Mouse (Mus musculus): Measurements from ENCODE around the gene Rpl4.
"Not testable (repeated sequence)": the region's sequence is repeated elsewhere in the genome, so short reads cannot be mapped to it uniquely, and the experiment has no call there.

Gene Rpl4

DNA sequence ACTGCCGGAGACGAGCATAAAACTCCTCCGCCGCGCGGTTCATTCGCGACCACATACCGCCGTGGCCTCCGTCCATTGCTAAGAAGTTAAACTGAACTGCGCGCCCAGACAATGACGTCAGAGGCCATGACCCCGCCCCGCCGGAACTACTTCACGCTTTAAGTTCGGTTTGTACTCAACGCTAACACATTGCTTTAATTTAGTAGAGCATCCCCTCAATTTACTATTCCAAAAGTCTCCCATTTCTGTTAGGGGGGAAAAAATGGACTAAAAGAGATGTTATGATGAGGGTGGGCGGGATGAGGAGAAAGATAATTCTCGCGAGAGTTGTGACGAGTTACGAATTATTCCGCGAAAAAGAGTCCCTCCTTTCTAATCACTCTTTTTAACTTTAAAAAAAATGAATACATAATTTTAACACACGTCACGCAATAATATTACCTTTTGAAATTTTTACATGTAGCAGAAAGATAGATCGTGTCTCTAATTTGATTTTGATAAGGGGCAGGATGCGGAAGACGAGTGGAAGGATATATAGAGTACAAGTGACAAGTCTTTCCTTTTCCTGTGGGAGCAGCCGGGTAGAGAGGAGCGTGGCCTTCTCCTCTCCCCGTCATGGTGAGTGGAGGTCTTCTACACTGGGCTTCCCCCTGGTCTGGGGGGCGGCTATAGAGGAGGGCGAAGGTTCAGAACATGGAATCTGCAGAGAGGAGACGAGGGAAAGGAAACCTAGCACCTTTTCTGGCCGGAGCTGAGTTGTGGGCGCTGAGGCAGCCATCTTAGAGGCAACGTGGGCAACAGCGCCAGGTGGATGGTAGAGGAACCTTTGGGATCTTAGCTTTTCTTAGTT, at the start of gene Rpl4, which contains the start of gene Zwilch:
TSS of gene Rpl4 (plus strand) at position 560 of the 850 bp plus-strand sequence.
TSS of gene Zwilch (minus strand) at position 289 of the 850 bp plus-strand sequence.
- DNase-seq (ENCODE audit: low spot score in 2 of 2), result peak; percentile 71 to 79

DNA sequence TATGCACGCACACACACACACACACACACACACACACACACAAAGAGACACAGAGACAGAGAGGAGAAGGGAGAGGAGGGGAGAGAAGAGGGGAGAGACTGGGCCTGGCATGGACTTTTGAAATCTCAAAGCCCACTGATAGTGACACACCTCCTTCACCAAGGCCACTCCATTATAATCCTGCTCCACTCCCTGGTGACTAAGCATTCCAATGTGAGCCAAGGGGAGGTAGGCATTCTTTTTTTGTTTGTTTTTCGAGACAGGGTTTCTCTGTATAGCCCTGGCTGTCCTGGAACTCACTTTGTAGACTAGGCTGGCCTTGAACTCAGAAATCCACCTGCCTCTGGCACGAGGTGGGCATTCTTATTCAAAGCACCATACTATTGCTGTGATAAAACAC, 48.3 kb upstream of the Rpl4 start:
- not testable (repeated sequence) for DNase-seq (ENCODE audit: low spot score in 2 of 2)

DNA sequence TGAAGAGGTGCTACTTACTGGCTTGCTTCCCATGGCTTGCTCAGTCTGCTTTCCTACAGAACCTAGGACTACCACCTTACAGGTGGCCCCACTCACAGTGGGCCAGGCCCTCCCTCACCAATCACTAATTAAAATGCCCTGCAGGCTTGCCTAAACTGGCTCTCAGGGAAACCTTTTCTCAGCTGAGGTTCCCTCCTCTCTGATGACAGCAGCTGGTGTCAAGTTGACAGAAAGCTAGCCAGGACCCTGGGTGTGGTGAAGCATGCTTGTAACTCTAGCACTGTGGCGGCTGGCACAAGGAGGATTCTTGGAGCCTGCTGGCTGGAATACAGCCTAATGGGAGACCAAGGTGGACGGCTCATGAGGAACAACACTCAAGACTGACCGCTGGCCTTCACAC, 47.9 kb upstream of the Rpl4 start:
- no peak for DNase-seq (ENCODE audit: low spot score in 2 of 2)

DNA sequence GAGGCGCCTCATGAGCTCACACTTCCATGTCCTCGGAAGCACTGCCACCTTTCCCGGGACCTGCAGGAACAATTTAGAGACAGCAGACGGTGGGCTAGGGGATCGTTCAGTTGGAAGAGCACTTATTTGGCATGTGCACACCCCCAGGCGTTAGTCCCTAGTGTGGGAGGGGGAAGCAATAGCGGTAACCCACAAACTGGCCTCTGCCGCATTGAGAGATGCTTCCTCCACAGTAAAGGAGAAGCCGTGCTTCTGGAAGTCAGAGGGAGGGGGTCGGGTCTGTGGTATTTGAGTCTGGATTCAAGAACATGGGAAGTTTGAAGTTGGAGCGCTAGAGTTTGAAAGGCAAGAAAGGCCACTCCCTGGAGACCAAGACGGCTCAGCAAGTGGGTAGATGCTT, 47.1 kb upstream of the Rpl4 start:
- DNase-seq (ENCODE audit: low spot score in 2 of 2), result no peak

DNA sequence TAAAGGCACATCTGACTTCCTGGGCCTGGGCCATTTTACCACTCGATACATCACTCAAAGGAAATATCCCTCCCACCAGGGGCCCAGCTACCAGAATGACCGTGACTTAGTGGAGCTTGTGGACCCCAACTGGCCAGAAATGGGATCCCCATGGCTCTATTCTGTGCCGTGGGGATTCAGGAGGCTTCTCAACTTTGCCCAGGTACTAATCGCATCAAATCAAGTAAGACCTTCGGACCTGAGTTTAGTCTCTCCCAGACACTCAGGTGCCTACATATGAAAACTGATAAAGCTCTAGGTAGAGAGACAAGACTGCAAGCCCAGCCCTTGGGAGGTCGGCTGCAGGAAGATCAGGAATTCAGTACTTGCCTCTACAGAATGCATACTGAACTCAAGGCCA, 41.6 kb upstream of the Rpl4 start:
- DNase-seq (ENCODE audit: low spot score in 2 of 2), result no peak

DNA sequence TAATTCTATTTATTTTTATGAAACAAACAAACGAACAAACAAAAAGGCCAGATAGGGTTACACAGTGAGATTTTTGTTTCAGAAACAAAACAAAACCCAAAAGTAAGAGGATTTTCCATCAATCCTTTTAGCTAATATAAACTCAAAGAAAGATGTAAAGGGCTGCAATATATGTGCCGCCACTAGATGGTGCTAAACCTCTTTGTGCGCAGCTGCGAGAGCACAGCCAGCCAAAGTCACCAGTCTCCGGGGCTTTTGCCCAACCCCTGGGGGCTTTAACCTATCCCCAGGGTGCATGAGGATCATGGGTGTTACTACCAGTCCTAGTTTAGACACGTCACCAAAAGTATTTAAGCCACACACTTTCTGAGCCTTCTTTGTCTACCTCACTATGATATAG, 34.3 kb upstream of the Rpl4 start:
- DNase-seq (ENCODE audit: low spot score in 2 of 2), result peak in 1 of 2 experiments; percentile 24

DNA sequence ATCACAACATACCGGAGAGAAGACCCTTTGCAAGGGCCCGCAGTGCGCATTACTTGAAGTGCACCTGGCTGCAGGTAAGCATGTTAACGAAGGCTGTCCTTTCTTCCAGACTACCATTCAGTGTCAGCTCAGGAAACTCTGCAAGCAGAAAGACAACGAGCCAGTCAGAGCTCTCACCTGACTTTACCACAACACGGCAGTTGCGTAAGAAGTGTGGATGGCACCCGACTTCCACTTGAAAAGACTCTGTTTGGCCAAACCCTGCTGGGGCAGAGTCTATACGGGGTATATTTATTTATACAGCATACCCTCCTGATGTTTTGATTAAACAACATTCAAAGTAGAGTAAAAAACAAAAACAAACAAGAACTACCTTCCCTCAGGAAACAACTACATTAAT, 33.3 kb upstream of the Rpl4 start:
- no peak for DNase-seq (ENCODE audit: low spot score in 2 of 2)

DNA sequence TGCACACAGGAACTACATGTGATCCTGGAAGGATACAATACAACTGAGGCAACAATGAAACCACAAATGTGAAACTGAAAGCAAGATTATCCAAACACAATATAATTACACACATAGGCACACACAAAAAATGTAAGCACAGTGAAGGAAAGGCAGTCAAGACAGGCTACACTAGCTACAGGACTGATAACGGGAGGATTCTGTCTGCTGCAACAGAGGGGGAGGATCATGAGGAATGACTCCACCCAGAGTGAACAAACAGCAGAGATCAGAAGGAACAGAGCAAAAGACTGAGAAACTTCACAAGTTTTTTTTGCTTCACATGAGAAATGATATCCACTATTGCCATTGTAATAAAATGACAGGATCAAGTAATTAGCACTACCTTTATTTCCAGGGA, 16.5 kb upstream of the Rpl4 start:
- DNase-seq (ENCODE audit: low spot score in 2 of 2), result no peak

DNA sequence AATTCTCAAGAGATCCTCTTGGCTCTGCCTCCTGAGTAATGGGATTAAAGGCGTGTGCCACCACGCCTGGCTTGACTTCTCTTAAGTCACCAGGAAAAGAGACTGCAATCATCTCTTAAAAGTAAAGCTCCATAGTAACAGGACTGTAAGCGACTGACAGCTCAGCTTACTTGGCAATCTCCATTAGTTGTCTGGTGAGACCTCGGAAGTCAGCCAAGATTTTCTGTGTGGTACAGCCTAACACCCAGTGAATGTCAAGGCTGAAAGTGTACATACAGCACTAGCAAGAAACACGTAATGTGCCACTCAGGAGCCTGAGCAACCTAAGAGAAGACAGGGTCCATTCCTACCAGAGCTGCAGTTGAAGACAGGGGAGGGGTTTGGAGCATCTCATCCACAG, 12.7 kb upstream of the Rpl4 start:
- DNase-seq (ENCODE audit: low spot score in 2 of 2), result no peak

DNA sequence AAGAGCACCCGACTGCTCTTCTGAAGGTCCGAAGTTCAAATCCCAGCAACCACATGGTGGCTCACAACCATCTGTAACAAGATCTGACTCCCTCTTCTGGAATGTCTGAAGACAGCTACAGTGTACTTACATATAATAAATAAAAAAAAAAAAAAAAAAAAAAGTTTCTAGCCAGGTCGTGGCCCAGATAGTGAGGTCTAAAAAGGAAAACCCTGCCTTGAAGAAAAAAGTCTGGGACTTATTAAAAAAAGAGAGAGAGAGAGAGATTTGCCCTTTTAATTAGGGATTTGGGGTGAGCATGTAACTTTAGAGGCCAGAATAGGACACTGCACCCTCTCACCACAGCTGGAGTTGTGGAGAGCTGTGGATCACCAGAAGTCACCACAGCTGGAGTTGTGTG, 3.2 kb upstream of the Rpl4 start:
- DNase-seq (ENCODE audit: low spot score in 2 of 2), result not testable (repeated sequence)

DNA sequence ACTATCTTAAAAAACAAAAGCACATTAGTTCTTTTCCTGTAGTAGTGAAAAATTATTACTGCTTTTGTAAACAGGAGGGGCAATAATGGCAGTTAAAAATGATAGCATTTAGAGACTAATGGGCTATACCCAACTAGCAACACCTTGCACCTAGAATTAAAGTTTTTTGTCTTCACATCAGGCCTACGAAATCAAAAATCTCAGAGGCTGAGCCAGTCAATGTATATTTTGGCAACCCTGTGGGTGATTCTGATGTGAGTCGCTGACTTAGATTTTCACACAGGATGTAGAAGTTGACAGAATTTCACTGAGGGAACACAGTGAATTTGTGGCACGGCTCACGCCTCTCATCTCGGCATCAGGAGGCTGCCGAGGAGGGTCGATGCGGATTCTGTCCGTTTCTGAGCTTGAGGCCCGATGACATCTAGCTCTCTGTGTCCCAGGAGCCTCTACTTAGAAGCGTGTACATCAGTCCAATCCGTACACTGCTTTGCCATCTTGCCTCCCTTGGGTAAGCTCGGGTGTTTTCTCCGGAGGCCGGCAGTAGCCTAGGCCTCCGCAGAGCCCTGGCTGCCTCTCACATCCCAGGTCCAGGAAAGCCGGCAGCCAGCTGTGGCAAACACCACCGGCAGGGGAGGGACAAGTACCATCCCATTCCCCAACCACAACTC, 895 bp upstream of the Rpl4 start:
- no peak for DNase-seq (ENCODE audit: low spot score in 2 of 2)

DNA sequence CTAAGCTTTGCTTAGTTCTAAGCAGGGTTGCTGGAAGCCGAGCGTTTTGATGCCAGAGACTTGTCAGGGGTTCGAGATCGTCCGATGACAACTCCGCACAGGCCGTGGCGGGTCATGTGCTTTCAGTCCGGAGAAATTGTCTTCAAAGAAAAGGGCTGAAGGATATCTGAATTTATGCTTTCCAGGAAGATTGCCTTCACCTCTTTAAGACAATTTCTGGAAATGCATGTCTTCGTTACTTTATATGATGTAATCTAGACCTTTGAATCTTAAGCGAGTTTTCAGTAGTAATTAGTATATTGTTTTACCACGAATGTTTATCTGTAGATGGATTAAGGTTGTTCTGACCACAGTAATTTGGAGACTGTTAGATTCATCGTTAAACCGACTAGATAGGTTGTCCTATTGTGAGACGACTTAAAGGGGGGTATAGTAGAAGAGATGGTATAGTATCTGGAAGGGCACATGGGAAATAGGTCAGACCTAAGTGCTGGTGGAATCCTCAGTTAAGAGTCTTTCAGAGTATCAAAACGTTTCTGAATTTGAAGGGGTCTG, 568 bp downstream of the Rpl4 start:
- no peak for DNase-seq (ENCODE audit: low spot score in 2 of 2)

DNA sequence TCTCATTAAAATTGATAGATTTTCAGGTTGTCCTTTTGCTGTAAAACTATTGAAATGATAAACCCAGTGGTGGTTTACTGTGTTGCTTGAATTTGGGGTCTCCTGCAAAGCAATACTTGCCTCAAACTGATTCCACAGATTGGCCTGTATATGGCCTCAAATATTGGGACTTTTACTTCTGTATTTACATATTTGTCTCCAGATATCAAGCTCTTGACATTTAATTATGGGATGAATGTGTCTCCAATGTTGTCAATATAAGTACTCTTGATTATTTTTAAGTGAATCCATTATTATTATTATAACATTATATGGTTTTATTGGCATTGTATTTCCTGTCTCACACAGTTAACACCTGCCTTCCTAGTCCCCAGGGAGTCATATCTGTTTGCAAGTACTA, 1.2 kb downstream of the Rpl4 start:
- DNase-seq (ENCODE audit: low spot score in 2 of 2), result no peak

DNA sequence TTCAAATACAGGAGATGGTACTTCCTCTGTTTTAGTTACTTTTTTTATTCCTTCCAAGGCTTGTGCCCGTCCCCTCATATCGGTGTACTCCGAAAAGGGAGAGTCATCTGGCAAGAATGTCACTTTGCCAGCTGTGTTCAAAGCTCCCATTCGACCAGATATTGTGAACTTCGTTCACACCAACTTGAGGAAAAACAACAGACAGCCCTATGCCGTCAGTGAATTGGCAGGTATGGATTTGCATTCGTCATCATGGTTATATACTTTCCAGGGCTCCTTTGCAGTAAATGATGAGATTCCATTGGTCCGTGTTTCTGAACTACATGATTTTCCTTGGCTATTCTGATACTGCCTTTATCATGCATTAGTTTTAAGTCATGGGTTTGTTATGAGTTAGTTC, 1.6 kb downstream of the Rpl4 start:
- no peak for DNase-seq (ENCODE audit: low spot score in 2 of 2)

DNA sequence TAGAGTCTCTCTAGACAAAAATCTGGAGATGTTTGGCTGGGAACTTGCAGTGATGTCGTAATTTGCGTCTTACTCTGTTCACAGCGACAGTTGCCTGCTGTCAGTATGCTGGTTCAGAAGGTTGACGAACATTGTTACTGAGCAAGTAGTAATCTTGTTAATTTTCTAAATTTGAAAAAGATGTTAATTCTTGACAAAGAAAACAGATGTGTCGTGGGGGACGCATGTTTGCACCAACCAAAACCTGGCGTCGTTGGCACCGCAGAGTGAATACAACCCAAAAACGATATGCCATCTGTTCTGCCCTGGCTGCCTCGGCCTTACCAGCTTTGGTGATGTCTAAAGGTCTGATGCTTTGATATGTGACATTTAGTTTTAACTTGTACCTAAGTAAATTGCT, 2.2 kb downstream of the Rpl4 start:
- no peak for DNase-seq (ENCODE audit: low spot score in 2 of 2)

DNA sequence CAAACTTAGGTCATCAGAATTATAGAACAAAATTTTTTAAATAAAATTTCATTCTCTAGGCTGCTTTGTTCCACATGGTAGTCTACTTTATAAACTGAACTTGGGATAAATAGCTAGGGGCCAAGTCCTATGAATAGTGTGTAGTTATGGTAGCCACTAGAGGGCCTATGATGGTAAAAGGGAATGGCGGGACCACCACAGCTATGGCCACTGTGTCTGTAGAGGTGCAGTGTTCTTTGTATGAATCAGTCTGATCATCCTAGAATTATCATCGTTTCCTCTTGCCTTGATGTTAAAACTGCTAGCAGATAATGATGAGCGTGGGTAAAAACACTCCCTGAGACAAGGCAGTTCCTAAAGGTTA, 5.4 kb downstream of the Rpl4 start:
- DNase-seq (ENCODE audit: low spot score in 2 of 2), result no peak

DNA sequence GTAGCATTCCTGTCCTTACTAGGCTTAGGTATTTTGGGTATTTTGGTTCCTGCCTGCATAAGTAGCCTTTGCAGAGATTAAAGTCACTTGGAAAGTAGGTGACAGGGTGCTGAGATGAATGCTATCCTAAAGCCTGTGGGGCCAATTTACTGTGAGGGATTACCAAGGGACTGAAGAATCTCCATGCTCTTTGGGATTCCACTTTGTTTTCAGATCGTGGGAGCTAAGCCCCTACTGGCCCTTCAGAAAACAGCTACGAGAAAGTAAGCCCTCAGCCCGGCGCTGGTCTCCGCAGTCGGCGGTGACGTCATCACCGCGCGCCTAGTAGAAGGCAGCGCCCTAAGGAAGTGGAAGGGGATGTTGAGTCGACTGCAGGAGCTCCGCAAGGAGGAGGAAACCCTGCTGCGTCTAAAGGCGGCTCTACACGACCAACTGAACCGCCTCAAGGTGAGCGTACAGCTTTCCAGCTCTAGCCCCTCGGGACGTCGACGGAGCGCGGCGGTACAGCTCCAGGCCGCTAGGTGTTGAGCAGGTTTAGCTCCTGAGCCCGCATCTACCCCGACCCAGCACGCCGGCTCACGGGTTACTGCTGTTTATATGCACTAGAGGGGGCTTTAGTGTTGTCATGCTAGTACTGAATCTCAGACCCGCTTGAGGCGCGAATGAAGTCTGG, 5.9 kb downstream of the Rpl4 start, which contains the start of gene Snapc5:
TSS of gene Snapc5 (plus strand) at position 301 of the 673 bp plus-strand sequence.
- peak; percentile 86 to 90 for DNase-seq (ENCODE audit: low spot score in 2 of 2)

DNA sequence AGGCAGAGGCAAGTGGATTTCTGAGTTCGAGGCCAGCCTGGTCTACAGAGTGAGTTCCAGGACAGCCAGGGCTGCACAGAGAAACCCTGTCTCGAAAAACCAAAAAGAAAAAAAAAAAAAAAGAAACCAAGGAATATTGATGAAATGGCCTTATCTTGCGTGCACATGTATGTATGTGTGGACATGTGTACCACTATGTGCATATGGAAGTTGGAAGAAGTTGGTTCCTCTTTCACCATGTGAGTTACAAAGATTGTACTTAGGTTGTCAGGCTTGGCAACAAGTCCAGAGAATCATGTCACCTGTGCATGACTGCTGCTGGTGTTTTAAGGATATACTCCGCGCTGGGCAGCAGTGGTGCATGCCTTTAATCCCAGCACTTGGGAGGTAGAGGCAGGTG, 10.1 kb downstream of the Rpl4 start:
- DNase-seq (ENCODE audit: low spot score in 2 of 2), result not testable (repeated sequence)

DNA sequence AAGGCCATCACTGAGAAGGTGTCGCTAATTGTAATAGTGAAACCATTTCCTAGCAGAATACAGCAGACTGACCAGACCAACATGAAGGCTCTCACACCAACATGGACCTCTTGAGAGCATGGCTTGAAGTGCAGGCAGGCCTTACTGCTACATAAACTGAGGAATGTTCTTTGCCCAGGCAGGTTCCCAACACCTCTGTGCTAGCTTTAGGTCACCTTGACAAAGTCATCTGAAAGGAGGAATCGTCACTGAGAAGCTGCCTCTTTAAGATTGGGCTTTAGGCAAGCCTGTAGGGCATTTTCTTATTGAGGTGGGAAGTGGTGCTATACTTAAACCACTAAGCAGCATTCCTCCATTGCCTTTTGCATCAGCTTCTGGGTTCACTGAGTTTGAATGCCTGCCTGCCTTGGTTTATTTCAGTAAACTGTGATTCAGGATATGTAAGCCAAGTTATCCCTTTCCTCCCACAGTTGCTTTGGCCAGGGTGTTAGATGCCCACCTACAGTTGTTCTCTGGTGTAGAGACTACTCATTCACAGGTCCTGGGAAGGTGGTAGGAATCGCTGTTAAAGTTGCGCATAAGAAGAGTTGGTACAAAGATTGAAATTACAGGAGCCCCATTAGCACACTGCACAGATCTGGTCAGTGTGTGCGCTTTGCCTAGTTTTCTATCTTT, 11.1 kb downstream of the Rpl4 start:
- no peak for DNase-seq (ENCODE audit: low spot score in 2 of 2)

DNA sequence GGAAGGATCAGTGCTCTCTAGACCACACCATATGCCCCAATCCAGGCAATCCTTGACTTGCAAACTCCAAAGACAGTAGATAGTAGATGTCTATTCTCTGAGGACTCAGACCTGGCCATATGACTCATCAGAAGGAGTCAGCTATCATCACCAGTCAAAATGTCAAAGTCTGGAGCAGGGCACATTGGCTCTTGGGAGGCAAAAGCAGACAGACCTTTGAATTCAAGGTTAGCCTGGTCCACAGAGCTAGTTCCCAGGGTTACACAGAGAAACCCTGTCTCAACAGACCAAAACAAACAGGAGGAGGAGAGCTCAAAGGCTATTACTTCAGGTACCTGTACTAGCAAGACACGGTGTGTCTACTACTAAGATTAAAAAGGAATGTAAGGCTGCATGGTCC, 20.7 kb downstream of the Rpl4 start:
- no peak for DNase-seq (ENCODE audit: low spot score in 2 of 2)

DNA sequence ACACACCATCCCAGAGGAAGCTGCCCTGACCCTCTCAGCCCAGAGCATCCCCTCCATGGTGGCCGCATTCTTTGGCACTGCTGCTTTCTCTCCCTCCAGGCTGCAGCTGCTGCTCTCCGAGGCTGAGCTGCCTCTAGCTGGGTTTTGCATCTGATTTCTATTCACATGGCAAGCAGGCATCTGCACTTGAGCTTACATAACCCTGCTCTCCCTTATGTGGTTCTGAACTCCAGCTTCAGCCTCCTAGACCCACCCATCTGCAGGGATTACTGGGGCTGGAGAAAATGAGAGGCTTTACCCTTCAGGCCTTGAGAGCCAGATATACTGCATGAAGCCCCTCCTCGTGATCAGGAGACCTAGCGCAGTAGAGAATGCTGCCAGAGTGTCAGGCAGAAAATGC, 22.4 kb downstream of the Rpl4 start:
- DNase-seq (ENCODE audit: low spot score in 2 of 2), result peak; percentile 36 to 38

DNA sequence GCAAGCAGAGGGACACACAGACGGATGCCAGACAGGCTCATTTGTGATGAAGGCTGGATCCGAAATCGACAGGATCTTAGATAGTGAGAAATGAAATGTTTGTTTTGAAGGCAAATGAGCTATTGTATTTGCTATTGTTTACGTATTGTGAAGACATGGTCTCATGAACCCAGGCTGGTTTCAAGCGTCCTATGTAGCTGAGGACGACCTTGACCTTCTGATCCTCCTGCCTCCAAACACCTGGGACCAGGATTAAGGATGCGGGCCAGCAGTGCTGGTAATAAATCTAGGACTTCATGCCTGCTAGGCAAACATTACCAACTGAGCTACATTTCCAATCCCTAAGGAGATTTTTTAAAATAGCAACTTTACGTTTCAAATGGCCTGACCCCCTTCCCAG, 24.3 kb downstream of the Rpl4 start:
- no peak for DNase-seq (ENCODE audit: low spot score in 2 of 2)
